Mouse (Mus musculus): ENCODE measurements around the gene Defb33.

The Defb33 gene

DNA sequence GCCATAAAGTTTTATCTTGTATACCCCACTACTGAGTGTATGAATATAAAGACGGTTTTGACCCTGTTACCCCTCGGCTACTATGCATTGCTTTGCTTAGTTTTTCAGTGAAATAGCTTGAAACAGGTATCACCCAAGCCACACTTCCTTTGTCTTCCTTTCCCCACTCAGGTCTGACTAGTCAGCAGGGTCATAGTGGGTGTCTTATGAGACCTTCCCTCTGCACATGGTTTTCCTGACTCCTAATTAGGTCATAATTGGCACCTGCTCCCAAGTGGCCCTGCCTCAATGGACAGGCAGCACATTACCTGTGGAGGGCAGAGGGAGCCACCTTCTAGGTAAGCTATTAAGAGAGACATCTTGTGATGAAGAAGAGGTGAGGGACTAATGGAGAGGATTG lies at the start of gene Defb33:
Gene Defb33 (plus strand): TSS at position 301 of the 400 bp plus-strand sequence.
- DNase-seq: no peak

DNA sequence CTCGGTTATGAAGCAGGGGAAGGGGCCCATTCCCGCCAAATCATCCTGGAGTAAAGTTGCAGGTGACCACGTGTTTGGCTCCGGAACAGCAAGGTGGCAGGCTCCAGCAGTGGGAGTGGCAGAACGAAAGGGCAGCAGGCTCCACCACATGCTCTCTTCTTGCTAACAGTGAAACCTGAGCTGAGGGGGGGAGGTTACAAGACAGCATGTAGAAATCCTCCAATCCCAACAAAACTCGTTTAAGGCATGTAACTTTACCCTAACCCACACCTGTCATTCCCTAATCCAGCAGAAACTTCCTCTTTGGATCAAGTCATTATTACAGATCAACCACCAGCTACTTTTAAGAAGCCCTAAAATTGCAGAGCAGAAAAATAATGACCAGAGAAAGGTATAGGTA lies 17.9 kb upstream of the Defb33 start:
- DNase-seq: no peak

DNA sequence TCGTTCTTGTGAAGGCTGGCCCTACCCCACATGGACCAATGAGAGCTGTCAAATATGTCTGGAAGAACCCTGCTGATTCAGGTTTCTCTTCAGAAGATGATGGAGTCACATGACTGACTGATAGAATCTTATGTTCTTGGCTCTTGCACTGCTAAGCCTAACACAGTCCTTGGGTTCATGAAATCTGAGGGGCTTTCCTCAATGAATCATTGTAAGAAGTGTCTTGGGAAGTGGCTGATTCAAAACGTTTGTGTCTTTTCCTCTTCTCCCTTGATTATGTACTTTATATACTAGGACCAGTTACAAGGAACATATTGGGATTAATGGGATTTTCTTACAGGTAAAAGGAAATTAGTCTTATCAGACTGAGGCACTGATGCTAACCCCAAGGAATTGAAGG lies 10.1 kb downstream of the Defb33 start, which contains the start of gene Gm15056:
Gene Gm15056 (minus strand): TSS at position 101 of the 400 bp plus-strand sequence.
- DNase-seq: no peak

DNA sequence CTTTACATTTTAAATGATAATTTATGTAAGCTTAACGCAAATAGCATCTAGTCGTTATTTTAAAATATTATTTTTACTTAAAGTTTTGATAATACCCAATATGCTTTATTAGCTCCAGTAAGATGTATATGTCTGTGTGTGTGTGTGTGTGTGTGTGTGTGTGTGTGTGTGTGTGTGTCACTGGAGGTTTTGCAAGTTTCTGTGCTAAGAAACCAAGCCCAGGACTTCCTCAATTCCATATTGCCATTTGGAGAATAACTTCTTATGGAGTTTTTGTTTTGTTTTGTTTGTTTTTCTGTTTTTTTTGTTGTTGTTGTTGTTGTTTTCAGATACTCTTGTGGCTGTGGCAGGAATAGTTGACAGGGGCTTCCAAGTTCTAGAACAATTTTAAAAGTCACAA lies 14.7 kb downstream of the Defb33 start:
- no peak for DNase-seq

DNA sequence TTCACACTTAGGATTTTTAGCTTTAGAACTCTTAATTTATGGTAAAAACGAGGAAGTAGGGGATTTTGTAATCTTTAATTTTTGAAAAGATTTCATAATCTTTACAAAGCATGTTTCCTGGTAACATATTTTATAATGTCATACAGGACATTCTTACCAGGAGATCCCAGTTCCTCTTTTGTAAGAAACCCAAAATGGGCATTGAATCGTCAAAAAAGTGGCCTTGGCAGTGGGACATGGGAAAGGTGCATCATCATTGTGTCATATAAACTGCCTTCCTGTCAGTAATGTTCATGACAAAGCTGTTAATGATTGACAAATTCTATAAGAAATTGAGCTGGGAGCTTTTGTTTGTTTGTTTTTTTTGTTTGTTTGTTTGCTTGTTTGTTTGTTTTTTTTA lies 15.8 kb downstream of the Defb33 start:
- DNase-seq: no peak

DNA sequence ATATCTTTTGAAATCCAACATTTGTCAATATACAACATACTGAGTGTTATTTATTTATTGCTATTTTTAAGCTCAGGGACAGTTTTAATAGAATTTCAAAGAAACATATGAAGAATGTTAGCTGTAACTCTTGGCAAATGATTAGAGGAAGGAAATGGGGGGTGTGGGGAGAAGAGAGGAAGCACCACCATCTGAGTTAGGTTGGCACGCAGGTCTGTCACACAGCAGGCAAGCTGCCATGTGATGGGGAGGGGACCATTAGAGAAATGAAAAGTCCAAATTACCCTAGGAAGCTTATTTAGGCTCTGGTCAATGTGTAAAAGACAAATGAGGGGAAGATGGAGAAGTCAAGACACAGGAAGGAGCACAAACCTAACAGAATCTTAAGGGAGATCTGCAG lies 19.8 kb downstream of the Defb33 start:
- no peak for DNase-seq

DNA sequence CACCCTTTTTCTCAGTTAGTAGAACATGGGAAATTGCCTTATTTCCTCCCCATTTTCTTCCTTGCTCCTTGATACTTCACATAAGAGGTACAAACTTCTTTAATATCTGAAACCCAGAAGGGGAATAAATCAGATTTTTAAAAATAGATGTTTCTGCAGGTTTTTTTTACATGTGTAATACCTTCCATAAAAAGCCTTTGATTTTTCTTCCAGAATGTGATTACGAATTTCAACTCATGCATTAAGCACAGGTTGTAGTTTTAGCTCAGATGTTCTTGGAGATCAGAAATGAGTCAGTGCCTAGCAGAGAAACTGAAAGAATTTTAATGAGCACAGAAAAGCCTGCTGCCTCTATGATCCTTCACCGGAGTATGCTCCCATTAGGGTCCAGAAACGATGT lies 29.5 kb downstream of the Defb33 start, which contains the start of gene Gm6040:
Gene Gm6040 (minus strand): TSS at position 101 of the 400 bp plus-strand sequence.
- no peak for DNase-seq

DNA sequence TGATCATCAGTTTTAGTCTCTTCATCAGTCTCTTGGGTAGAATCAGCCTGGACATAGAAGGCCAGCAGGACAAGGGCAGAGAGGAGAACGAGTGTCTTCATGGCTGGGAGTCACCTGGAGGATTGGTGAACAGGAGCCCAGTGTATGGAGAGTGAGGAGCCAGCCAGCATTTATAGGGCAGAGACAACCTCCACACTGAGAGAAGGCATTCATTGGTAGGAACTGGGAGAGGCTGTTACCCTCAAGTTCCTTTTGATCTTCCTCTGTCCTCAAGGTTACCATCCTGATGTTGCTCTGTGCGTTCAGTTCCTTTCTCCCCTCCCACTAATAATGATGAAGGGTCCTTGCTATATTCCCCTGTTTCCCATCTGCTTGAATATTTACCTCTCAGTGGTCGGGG lies 52.1 kb downstream of the Defb33 start, which contains the start of gene AY761185:
Gene AY761185 (minus strand): TSS at position 101 of the 400 bp plus-strand sequence.
- DNase-seq: no peak
